In the genomic region with DNA sequence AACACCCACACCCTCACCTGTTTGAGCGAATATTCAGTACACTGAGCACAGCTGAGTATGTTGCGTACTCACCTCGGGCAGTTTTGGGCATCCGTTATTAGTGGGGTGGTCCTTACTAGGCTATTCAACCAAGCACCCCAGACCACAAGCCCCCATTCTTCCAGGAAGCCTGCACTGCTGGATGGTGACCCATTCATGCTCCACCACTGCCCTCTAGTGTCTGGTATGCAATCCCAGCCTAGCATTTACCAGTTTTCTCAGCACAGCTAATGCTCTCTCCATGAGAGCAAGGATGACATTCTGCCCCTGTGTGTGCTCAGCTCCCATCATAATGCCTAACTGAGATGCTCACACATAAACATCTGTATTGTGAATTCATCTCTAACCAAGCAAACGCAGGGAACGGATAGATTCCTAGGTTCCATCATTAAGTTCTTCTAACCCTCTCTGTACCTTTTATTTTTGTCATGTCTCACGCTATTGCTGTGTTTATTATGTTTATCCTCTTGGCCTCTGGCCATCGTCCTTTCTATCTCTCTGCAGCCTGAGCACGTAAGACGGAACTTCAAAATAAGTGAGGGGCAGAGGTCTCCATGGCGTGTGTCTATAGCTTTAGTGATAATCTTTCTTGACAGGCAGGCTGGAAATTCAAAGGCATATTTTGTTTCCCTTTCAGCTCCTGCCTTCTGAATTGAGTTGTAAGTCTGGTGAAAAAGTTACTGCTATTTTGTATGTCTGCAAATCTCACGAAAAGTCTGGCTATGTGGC, we compare ENCODE assay signal across 8 mouse cellular contexts. TPM values are rescaled to one million over a fixed set of nuclear protein-coding genes. Genes with fewer than 3 reads are reported as not detected.
DNase-seq lines count a peak whose midpoint lies in the region; ATAC-seq and TF ChIP-seq lines count a peak whose summit lies in the region.

No protein-coding gene starts in this region.

- no peak overlapping the region for H3K9ac ChIP-seq in heart, adult 2 months (ENCODE audit: low read depth, low read length)
- no peak overlapping the region for H3K9ac ChIP-seq in kidney, postnatal 0 days (ENCODE audit: low read depth, low read length)
- H3K9ac ChIP-seq in liver, embryonic 14.5 days (replicated peaks), result no peak overlapping the region
- H3K9ac ChIP-seq in neural tube, embryonic 11.5 days (ENCODE audit: low read length), result no peak overlapping the region

- no peaks in the 10 kb centered on the region for H3K79me2 ChIP-seq in heart, adult 2 months (replicated peaks; ENCODE audit: control insufficient read depth, insufficient read depth, low read length)

- no peak for TF ChIP-seq POLR2A in heart, adult 2 months (IDR thresholded peaks at IDR 0.05; ENCODE audit: insufficient read depth, low read depth, low read length)

- H3K4me3 ChIP-seq in heart, adult 2 months, result no peak overlapping the region
- no peak overlapping the region for H3K4me3 ChIP-seq in kidney, postnatal 0 days (replicated peaks; ENCODE audit: low read depth, low read length)
- no peak overlapping the region for H3K4me3 ChIP-seq in liver, embryonic 14.5 days (ENCODE audit: insufficient read depth in 1 of 2, low read depth in 2 of 2, low read length in 2 of 2)
- H3K4me3 ChIP-seq in neural tube, embryonic 11.5 days (ENCODE audit: low read depth, low read length), result no peak overlapping the region

- no peaks in the 10 kb centered on the region for H3K4me1 ChIP-seq in heart, adult 2 months (ENCODE audit: control insufficient read depth, insufficient read depth, low read length)
- no peaks in the 10 kb centered on the region for H3K4me1 ChIP-seq in kidney, postnatal 0 days (replicated peaks; ENCODE audit: insufficient read depth, low read length)
- no peaks in the 10 kb centered on the region for H3K4me1 ChIP-seq in liver, embryonic 14.5 days (replicated peaks; ENCODE audit: control insufficient read depth in 2 of 2, insufficient read depth in 2 of 2, low read length in 1 of 2)
- H3K4me1 ChIP-seq in neural tube, embryonic 11.5 days (ENCODE audit: control insufficient read depth, insufficient read depth, low read length), result no peaks in the 10 kb centered on the region

- no peaks in the 10 kb centered on the region for H3K27me3 ChIP-seq in heart, adult 2 months (ENCODE audit: control insufficient read depth, insufficient read depth, low read length)
- no peaks in the 10 kb centered on the region for H3K27me3 ChIP-seq in kidney, postnatal 0 days (ENCODE audit: insufficient read depth, low read length)
- H3K27me3 ChIP-seq in liver, embryonic 14.5 days (ENCODE audit: control insufficient read depth, insufficient read depth, low read length), result no peaks in the 10 kb centered on the region
- H3K27me3 ChIP-seq in neural tube, embryonic 11.5 days (ENCODE audit: control insufficient read depth, insufficient read depth, low read length), result no peaks in the 10 kb centered on the region

- intact Hi-C loops in heart, adult 2 months (cut with DNase I), result no loop called here

- peak; percentile 88 for TF ChIP-seq CTCF in heart, adult 2 months (IDR thresholded peaks at IDR 0.05)
- TF ChIP-seq CTCF in kidney, postnatal 0 days (IDR thresholded peaks at IDR 0.05; ENCODE audit: low read depth), result peak; percentile 95
- peak; percentile 94 for TF ChIP-seq CTCF in liver, embryonic 14.5 days (IDR thresholded peaks at IDR 0.05; ENCODE audit: low read depth)

- no peaks in the 10 kb centered on the region for H3K36me3 ChIP-seq in heart, adult 2 months (ENCODE audit: control insufficient read depth, insufficient read depth, low read length)
- no peaks in the 10 kb centered on the region for H3K36me3 ChIP-seq in kidney, postnatal 0 days (ENCODE audit: insufficient read depth, low read length)
- no peaks in the 10 kb centered on the region for H3K36me3 ChIP-seq in liver, embryonic 14.5 days (replicated peaks; ENCODE audit: control insufficient read depth, insufficient read depth, low read depth)
- H3K36me3 ChIP-seq in neural tube, embryonic 11.5 days (ENCODE audit: control insufficient read depth, insufficient read depth, low read length), result no peaks in the 10 kb centered on the region

- peak; percentile 75 for ATAC-seq in kidney, postnatal 0 days (replicated peaks; ENCODE audit: low FRiP score, low read depth)
- no peak for ATAC-seq in liver, embryonic 14.5 days (ENCODE audit: insufficient read depth)
- no peak for ATAC-seq in neural tube, embryonic 11.5 days (ENCODE audit: insufficient read depth, low FRiP score, low TSS enrichment)

- DNase-seq in CD4-positive helper T cell, adult 2 months (ENCODE audit: low read depth, low spot score), result peak; percentile 14
- DNase-seq in ZHBTc4 (ENCODE audit: low read depth, low spot score), result peak; percentile 73
- peak; percentile 84 for DNase-seq in embryo, embryonic 10.5 days (ENCODE audit: low spot score)
- peak; percentile 33 to 49 for DNase-seq in heart, adult 2 months
- DNase-seq in kidney, postnatal 0 days (ENCODE audit: low spot score), result peak; percentile 88
- DNase-seq in liver, embryonic 14.5 days (ENCODE audit: low read depth in 3 of 3, low spot score in 3 of 3), result no peak
- peak; percentile 56 for DNase-seq in neural tube, embryonic 11.5 days (ENCODE audit: low spot score)
- DNase-seq in thymus, adult 18-20 months, result peak; percentile 46 to 52

- H3K27ac ChIP-seq in heart, adult 2 months, result no peak overlapping the region
- H3K27ac ChIP-seq in kidney, postnatal 0 days, result no peak overlapping the region
- no peak overlapping the region for H3K27ac ChIP-seq in liver, embryonic 14.5 days
- H3K27ac ChIP-seq in neural tube, embryonic 11.5 days (ENCODE audit: low read depth, low read length), result no peak overlapping the region

- 48% methylated on average over 12 of the region's 12 CpGs for WGBS in heart, adult 2 months
- 54% methylated on average over 12 of the region's 12 CpGs for WGBS in kidney, postnatal 0 days
- WGBS in liver, embryonic 14.5 days (ENCODE audit: insufficient replicate concordance), result 48% methylated on average over 12 of the region's 12 CpGs
- 68% methylated on average over 12 of the region's 12 CpGs for WGBS in neural tube, embryonic 11.5 days

- 0 out of 2 replicates have a peak, but pooled peaks have one; percentile 29 for TF ChIP-seq EP300 in heart, adult 2 months (IDR thresholded peaks at IDR 0.05; ENCODE audit: insufficient read depth, low read depth, low read length)
- TF ChIP-seq EP300 in liver, embryonic 14.5 days (IDR thresholded peaks at IDR 0.05; ENCODE audit: low read depth), result no peak

- no peaks in the 10 kb centered on the region for H3K9me3 ChIP-seq in kidney, postnatal 0 days (replicated peaks; ENCODE audit: low read length)
- H3K9me3 ChIP-seq in liver, embryonic 14.5 days (ENCODE audit: control insufficient read depth, low read length), result no peaks in the 10 kb centered on the region
- no peaks in the 10 kb centered on the region for H3K9me3 ChIP-seq in neural tube, embryonic 11.5 days (ENCODE audit: control insufficient read depth, low read length)

- H3K4me2 ChIP-seq in kidney, postnatal 0 days (ENCODE audit: low read length), result no peak overlapping the region
- H3K4me2 ChIP-seq in liver, embryonic 14.5 days (ENCODE audit: low read depth), result no peak overlapping the region
- no peak overlapping the region for H3K4me2 ChIP-seq in neural tube, embryonic 11.5 days (ENCODE audit: low read depth)

RNA-seq across cellular contexts. Expression of a gene that starts 17.0 kb away (rescaled TPM):
- 1 to 10 TPM; 8.0 to 8.5 TPM for total RNA-seq in heart, adult 2 months (2021)
- polyA plus RNA-seq in heart, adult 2 months (2012; rRNA removed), result 10.6 and 18.4 TPM in 2 replicates
- 60.4 and 70.3 TPM in 2 replicates for polyA plus RNA-seq in kidney, postnatal 0 days (2015; fragmentation: Nextera tagmentation; extraction: Ambion mirVana)
- polyA plus RNA-seq in liver, embryonic 14.5 days (2012; rRNA removed), result 7.8 and 8.4 TPM in 2 replicates
- polyA plus RNA-seq in liver, embryonic 14.5 days (2014; fragmentation: Nextera tagmentation; extraction: Ambion mirVana), result 17.0 and 20.6 TPM in 2 replicates
- polyA plus RNA-seq in neural tube, embryonic 11.5 days (2014; fragmentation: Nextera tagmentation; extraction: Ambion mirVana), result 49.3 and 51.2 TPM in 2 replicates

Comparison
In these comparisons a context has a peak if more than half of its experiments do, and no peak if none do; other contexts are left out.
1. DNase-seq: peak in CD4-positive helper T cell, adult 2 months (single experiment), ZHBTc4 (single experiment), embryo, embryonic 10.5 days (single experiment), heart, adult 2 months (2 of 2), kidney, postnatal 0 days (single experiment), neural tube, embryonic 11.5 days (single experiment) and thymus, adult 18-20 months (2 of 2); none in liver, embryonic 14.5 days (0 of 3).
2. Peak in every context shown above with its lines, with median percentiles within 50 percentile points of each other: CTCF ChIP-seq.